In genomic region chr13:70155596-70155995, GRCm38 (mm10) we compare ENCODE assay signal across 22 mouse cellular contexts.
"Had no signal": no experiment of that assay in that cellular context is flagged by ENCODE, and none has a peak within 500 bp of the region (broad histone marks: within the 10 kb centered on the region; RNA-seq: fewer than 3 reads in every experiment).

No protein-coding gene starts in this region.

- H3K27ac ChIP-seq: heart, embryonic 10.5 days; hindbrain, embryonic 13.5 days; hindbrain, embryonic 15.5 days; hindbrain, postnatal 0 days; intestine, embryonic 15.5 days; kidney, embryonic 15.5 days; kidney, postnatal 0 days; limb, embryonic 12.5 days; liver, embryonic 13.5 days had no signal

- H3K4me3 ChIP-seq: heart, embryonic 10.5 days; heart, embryonic 12.5 days; hindbrain, embryonic 13.5 days; hindbrain, embryonic 15.5 days; intestine, embryonic 15.5 days; kidney, embryonic 15.5 days; limb, embryonic 12.5 days; liver, embryonic 13.5 days had no signal

- DNase-seq: gastrocnemius, postnatal 14 days; gastrocnemius, postnatal 36 days; heart, adult 18-20 months; heart, postnatal 10 days; heart, postnatal 36 days; kidney, adult 11 months; kidney, adult 2 months; kidney, adult 9 months; kidney, postnatal 14 days; kidney, postnatal 36 days; left cerebral cortex, postnatal 4 days; liver; liver, embryonic 13.5 days had no signal
